Mouse (Mus musculus) forebrain, embryonic 16.5 days (tissue): ENCODE results near the gene Myh7. TPM values are rescaled to one million over a fixed set of nuclear protein-coding genes. Genes with fewer than 3 reads are reported as not detected.

Experiments
- ATAC-seq: fragments of 200-750 bp; cut with Nextera tagmentation; 2 replicates; pipeline ENCODE4 v1.8.0; 2017; ENCODE audit warnings: mild to moderate bottlenecking, moderate library complexity
- H3K27ac ChIP-seq: fragments of 300-500 bp; sonication (generic); 2 replicates; pipeline ENCODE4 v1.5.1; 2014; ENCODE audit warnings: low read length, control low read depth
- H3K27me3 ChIP-seq: fragments of 300-500 bp; sonication (generic); replicated peaks from 2 replicates; pipeline ENCODE4 v1.6.1; 2014; ENCODE audit warnings: low read length; ENCODE audit not compliant: control insufficient read depth, insufficient read depth
- H3K36me3 ChIP-seq: fragments of 300-500 bp; sonication (generic); 2 replicates; pipeline ENCODE4 v1.6.1; 2014; ENCODE audit not compliant: control insufficient read depth, insufficient read depth
- H3K4me1 ChIP-seq: fragments of 300-500 bp; sonication (generic); replicated peaks from 2 replicates; pipeline ENCODE4 v1.6.1; 2014; ENCODE audit warnings: low read length; ENCODE audit not compliant: control insufficient read depth, insufficient read depth
- H3K4me2 ChIP-seq: fragments of 300-500 bp; sonication (generic); 2 replicates; pipeline ENCODE4 v1.6.1; 2014; ENCODE audit warnings: mild to moderate bottlenecking, low read length, control low read depth
- H3K4me3 ChIP-seq: fragments of 300-500 bp; sonication (generic); replicated peaks from 2 replicates; pipeline ENCODE4 v1.5.1; 2014; ENCODE audit warnings: mild to moderate bottlenecking, low read length, control low read depth
- H3K9ac ChIP-seq: fragments of 300-500 bp; sonication (generic); replicated peaks from 2 replicates; pipeline ENCODE4 v1.6.1; 2014; ENCODE audit warnings: low read depth, low read length, control low read depth
- H3K9me3 ChIP-seq: fragments of 300-500 bp; sonication (generic); 2 replicates; pipeline ENCODE4 v1.6.1; 2016; ENCODE audit warnings: low read length; ENCODE audit not compliant: control insufficient read depth
- WGBS: fragments of 180-500 bp; shearing (Covaris S2); extraction: QIAGEN DNeasy Blood & Tissue Kit; methylation state at CpG from one replicate; pipeline ENCODE4 v1.1.7; 2014; 5-methylcytosine and 5-hydroxymethylcytosine counted together
- polyA plus RNA-seq: library from polyadenylated mRNA; unstranded; fragments of >200 nt; fragmentation: Nextera tagmentation; extraction: Ambion mirVana; gene quantifications from 2 replicates; pipeline ENCODE4 v1.2.1, GENCODE M21; 2015

Gene Myh7
- polyA plus RNA-seq, 1 experiment from 2014 or later, result 7.4 TPM

- Histone ChIP-seq H3K36me3 (peaks cover 20% of the 10 kb centered on the region), H3K27ac (no peak overlapping the region), H3K27me3 (no peaks in the 10 kb centered on the region), H3K4me1 (peaks cover 7% of the 10 kb centered on the region), H3K9me3 (no peaks in the 10 kb centered on the region), H3K4me3 (no peak overlapping the region), H3K4me2 (no peak overlapping the region), H3K9ac (no peak overlapping the region)
- no peak for ATAC-seq
- WGBS, result 93% methylated on average over 15 of the region's 15 CpGs
Measured at GRCm38 (mm10) chr14:55023011-55023410, 28.6 kb upstream of the Myh7 start.

DNA sequence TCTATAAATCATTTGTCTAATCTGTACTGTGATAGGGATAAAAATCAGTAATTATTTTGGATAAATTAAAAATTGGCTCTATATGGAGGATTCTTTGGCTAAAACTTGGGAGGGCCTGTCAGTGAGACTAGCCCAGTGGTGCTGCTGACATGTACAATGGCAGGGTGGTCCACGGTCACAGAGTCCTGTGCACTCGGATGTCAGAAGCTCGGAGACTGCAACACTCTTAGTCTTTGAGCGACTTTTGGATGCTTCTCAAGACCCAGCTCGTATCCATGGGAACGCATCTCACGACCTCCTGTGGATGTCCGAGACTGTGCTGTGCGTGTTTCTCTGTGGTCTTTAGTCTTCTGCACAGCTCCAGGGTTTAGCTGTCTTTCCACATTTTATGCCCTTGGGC lies 26.0 kb upstream of the Myh7 start:
- peaks cover 4% of the 10 kb centered on the region for H3K4me1 ChIP-seq
- peaks cover 19% of the 10 kb centered on the region for H3K36me3 ChIP-seq
- H3K4me2 ChIP-seq, result no peak overlapping the region
- no peaks in the 10 kb centered on the region for H3K27me3 ChIP-seq
- 64% methylated on average over 9 of the region's 9 CpGs for WGBS
- H3K9me3 ChIP-seq, result no peaks in the 10 kb centered on the region
- H3K9ac ChIP-seq, result no peak overlapping the region
- H3K4me3 ChIP-seq, result no peak overlapping the region
- no peak for ATAC-seq
- no peak overlapping the region for H3K27ac ChIP-seq

DNA sequence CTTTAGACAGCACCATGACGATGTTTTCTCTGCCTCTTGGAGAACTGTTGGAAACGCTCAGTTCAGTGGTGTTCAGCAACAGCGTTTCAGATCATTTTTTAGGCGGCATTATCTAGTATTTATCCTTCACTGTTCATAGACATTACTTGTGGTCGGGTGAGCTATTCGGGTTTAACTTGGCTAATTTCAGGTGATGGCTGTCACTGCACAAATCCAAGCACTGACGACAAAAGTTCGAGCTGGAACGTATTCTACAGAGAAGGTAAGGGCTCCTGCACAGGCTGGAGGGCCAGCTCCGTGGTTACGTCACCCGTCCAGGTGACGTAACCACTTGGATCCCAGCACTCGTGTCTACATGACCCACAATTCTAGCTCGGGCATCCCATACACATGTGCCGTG lies 22.4 kb upstream of the Myh7 start:
- no peak overlapping the region for H3K4me3 ChIP-seq
- peaks cover 4% of the 10 kb centered on the region for H3K4me1 ChIP-seq
- no peaks in the 10 kb centered on the region for H3K27me3 ChIP-seq
- ATAC-seq, result no peak
- no peak overlapping the region for H3K4me2 ChIP-seq
- H3K27ac ChIP-seq, result no peak overlapping the region
- no peaks in the 10 kb centered on the region for H3K9me3 ChIP-seq
- H3K9ac ChIP-seq, result no peak overlapping the region
- H3K36me3 ChIP-seq, result peaks cover under 1% of the 10 kb centered on the region; the same call in 1 of the 2 replicates
- WGBS, result 92% methylated on average over 16 of the region's 16 CpGs

GRCm38 (mm10) chr14:55015767-55016111 lies 21.3 kb upstream of the Myh7 start:
- Histone ChIP-seq H3K9me3 (no peaks in the 10 kb centered on the region), H3K27me3 (no peaks in the 10 kb centered on the region), H3K4me2 (peak overlapping the region; percentile 89), H3K4me3 (peak overlapping the region; percentile 86), H3K9ac (peak overlapping the region; percentile 72), H3K4me1 (peaks cover 4% of the 10 kb centered on the region), H3K27ac (peak overlapping the region; percentile 70; the same call in 1 of the 2 replicates), H3K36me3 (no peaks in the 10 kb centered on the region)
- under 1% methylated on average over 17 of the region's 17 CpGs for WGBS
- ATAC-seq, result no peak

DNA sequence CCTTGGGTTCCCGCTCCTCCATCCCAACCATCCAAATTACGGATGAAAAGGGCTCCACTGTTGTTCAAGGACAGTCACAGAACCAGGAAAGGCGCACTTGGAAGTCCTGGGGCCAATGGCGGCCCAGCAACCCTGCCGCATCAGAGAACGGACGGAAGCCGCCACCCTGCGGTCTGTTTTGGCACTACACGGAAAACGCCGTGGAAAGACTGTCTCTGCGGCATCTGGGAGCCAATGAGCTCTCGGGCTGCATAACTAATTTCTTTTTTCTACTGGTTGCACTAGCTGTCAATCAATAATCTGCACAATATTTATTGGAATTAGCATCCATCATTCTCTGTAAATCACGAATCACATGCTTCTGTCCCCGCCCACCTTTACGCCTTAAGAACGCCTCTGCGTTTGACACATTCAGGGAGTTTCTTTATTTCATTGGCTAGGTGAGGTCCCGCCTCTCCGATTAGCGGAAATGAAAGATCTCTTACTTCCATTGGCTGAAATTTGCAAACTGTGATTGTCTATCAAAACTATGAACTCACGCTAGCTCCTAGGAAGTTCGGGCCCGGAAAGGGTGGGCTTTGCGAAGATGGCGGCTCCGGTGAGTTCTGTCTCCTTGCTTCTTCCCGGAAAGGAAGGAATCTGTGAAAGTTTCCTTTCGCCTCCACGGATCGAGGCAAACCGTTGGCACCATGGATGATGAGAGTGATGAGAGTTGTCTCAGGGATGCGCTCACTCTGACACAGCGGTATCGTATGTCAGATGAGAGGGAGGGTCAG lies 20.8 kb upstream of the Myh7 start, which contains the start of gene Ngdn:
Gene Ngdn (plus strand): TSS at position 464 of the 776 bp plus-strand sequence.
- no peaks in the 10 kb centered on the region for H3K36me3 ChIP-seq
- peak within 1 kb of the TSS; percentile 93 for H3K27ac ChIP-seq
- peak within 1 kb of the TSS; percentile 75 for H3K9ac ChIP-seq
- peaks cover 4% of the 10 kb centered on the region for H3K4me1 ChIP-seq
- no peaks in the 10 kb centered on the region for H3K9me3 ChIP-seq
- peak within 1 kb of the TSS; percentile 86 for H3K4me3 ChIP-seq
- under 1% methylated on average over 36 of the region's 36 CpGs for WGBS
- H3K27me3 ChIP-seq, result no peaks in the 10 kb centered on the region
- ATAC-seq, result peak; percentile 97
- H3K4me2 ChIP-seq, result peak within 1 kb of the TSS; percentile 89

DNA sequence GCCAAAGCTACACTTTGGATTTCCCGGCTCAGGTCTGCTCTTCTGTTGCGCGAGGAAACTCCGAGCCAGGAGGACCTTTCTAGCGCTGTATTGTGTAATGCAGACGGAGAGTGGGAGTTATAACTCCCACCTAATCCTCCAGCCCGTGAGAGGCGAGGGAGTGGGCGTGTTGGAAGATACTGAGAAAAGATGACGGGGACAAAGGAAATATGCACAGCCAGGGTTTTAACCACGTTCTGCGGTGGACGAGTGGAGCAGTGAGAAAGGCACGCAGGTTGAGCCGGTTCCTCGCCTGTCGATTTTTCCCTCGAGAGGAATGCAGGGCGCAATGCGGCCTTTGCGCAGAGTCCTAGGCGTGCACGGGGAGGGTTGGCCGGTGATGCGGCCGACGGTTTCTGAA lies 20.2 kb upstream of the Myh7 start:
- H3K9me3 ChIP-seq, result no peaks in the 10 kb centered on the region
- H3K36me3 ChIP-seq, result no peaks in the 10 kb centered on the region
- H3K27ac ChIP-seq, result peak overlapping the region; percentile 93
- peaks cover 4% of the 10 kb centered on the region for H3K4me1 ChIP-seq
- under 1% methylated on average over 27 of the region's 27 CpGs for WGBS
- H3K4me2 ChIP-seq, result peak overlapping the region; percentile 58
- peak overlapping the region; percentile 75 for H3K9ac ChIP-seq
- H3K27me3 ChIP-seq, result no peaks in the 10 kb centered on the region
- peak; percentile 24 for ATAC-seq
- peak overlapping the region; percentile 52 for H3K4me3 ChIP-seq

DNA sequence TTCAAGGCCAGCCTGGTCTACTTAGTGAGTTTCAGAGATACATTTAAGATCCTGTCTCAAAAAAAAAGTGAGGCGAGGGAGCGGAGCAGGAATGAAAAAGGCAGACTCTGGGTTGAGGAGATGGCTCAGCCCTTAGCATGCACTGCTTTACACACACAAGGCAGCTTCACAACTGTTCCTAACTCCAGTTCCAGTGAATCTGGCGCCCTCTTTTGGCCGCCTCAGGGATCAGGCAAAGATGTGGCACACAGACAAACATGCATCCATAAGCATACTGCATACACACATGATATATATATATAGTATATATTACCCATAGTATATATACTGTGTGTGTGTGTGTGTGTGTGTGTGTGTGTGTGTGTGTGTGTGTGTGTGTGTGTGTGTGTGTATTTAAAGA lies 16.7 kb upstream of the Myh7 start:
- no peak overlapping the region for H3K27ac ChIP-seq
- H3K9ac ChIP-seq, result no peak overlapping the region
- peaks cover 4% of the 10 kb centered on the region for H3K4me1 ChIP-seq
- H3K4me2 ChIP-seq, result no peak overlapping the region
- ATAC-seq, result no peak
- no peaks in the 10 kb centered on the region for H3K36me3 ChIP-seq
- no peaks in the 10 kb centered on the region for H3K27me3 ChIP-seq
- 64% methylated on average over 4 of the region's 4 CpGs for WGBS
- no peaks in the 10 kb centered on the region for H3K9me3 ChIP-seq
- no peak overlapping the region for H3K4me3 ChIP-seq

DNA sequence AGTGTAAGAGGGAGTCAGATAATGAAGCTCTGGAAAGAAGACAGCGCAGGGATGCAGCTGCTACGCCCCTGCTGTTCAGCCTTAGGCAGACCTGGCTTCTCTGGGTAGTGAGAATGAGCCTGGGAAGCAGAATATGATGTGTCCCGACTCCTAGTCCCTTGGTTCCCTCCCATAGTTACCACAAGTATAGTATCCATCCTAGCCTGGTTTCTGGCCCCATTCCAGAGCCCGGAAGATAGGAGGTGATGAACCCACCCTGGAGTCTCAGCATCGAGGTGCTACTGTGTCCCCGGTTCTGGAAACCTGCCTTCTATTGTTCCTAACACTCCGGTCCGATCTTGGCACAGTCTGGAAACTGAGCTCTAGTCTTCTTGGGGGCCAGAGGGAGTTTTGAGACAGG lies 14.0 kb upstream of the Myh7 start:
- Histone ChIP-seq H3K27ac (no peak overlapping the region), H3K9ac (no peak overlapping the region), H3K27me3 (no peaks in the 10 kb centered on the region), H3K4me3 (no peak overlapping the region), H3K4me1 (peaks cover 5% of the 10 kb centered on the region), H3K4me2 (no peak overlapping the region), H3K36me3 (no peaks in the 10 kb centered on the region), H3K9me3 (no peaks in the 10 kb centered on the region)
- no peak for ATAC-seq
- WGBS, result 75% methylated on average over 8 of the region's 8 CpGs

GRCm38 (mm10) chr14:55007120-55007908 lies 12.9 kb upstream of the Myh7 start:
- no peak overlapping the region for H3K4me2 ChIP-seq
- H3K9ac ChIP-seq, result no peak overlapping the region
- H3K27me3 ChIP-seq, result no peaks in the 10 kb centered on the region
- WGBS, result 87% methylated on average over 9 of the region's 9 CpGs
- peaks cover 5% of the 10 kb centered on the region for H3K4me1 ChIP-seq
- no peak overlapping the region for H3K27ac ChIP-seq
- no peak overlapping the region for H3K4me3 ChIP-seq
- H3K36me3 ChIP-seq, result no peaks in the 10 kb centered on the region
- ATAC-seq, result no peak
- H3K9me3 ChIP-seq, result no peaks in the 10 kb centered on the region
